Mouse (Mus musculus) CH12.LX (cell line): ENCODE measurements around the gene Eef1akmt1. TPM values are rescaled to one million over a fixed set of nuclear protein-coding genes. Genes with fewer than 3 reads are reported as not detected.
A peak's percentile ranks its signal among the peaks of the same experiment; 100 is the strongest.

ENCODE experiments used
- DNase-seq: peaks from one replicate; pipeline ENCODE4 v3.0.0-alpha.2; 2013; ENCODE audit errors: extremely low read depth
- H3K27ac ChIP-seq: 2 replicates; pipeline ENCODE4 v1.5.1; 2012; ENCODE audit warnings: low read depth, mild to moderate bottlenecking, control low read depth, moderate library complexity; ENCODE audit not compliant: insufficient read depth
- H3K27me3 ChIP-seq: replicated peaks from 2 replicates; pipeline ENCODE3; 2012; ENCODE audit warnings: inconsistent platforms
- H3K36me3 ChIP-seq, 2 experiments: replicated peaks in 1 of 2; 2 replicates each; pipeline versions ENCODE3 to v1.6.1; 2012; ENCODE audit warnings: inconsistent platforms in 1 of 2, low read length in 1 of 2, mild to moderate bottlenecking in 1 of 2, mixed read lengths in 1 of 2, moderate library complexity in 1 of 2; ENCODE audit not compliant: control insufficient read depth in 1 of 2, insufficient read depth in 1 of 2
- H3K4me1 ChIP-seq, 2 experiments: 2 replicates each; pipeline ENCODE4 v1.6.1; 2012; ENCODE audit warnings: inconsistent platforms in 1 of 2, moderate library complexity in 1 of 2; ENCODE audit not compliant: insufficient read depth in 2 of 2, control insufficient read depth in 1 of 2
- H3K4me2 ChIP-seq: 2 replicates; pipeline ENCODE4 v1.6.1; 2012; ENCODE audit warnings: low read depth, mild to moderate bottlenecking, control low read depth; ENCODE audit not compliant: poor library complexity, insufficient read depth, severe bottlenecking
- H3K4me3 ChIP-seq, 3 experiments: fragments of 150-350 bp in 1 of 3; sonication (generic) in 1 of 3; replicated peaks in 1 of 3; 2 replicates each; pipeline versions ENCODE3 to v1.5.1; 2011 to 2012; ENCODE audit warnings: low read depth in 2 of 3, low read length in 2 of 3, mild to moderate bottlenecking in 2 of 3, moderate library complexity in 2 of 3, control low read depth in 1 of 3, improper control_type of control experiment in 1 of 3, inconsistent platforms in 1 of 3, mixed read lengths in 1 of 3; ENCODE audit not compliant: poor library complexity in 1 of 3
- H3K79me2 ChIP-seq: replicated peaks from 2 replicates; pipeline ENCODE4 v1.6.1; 2012; ENCODE audit warnings: mild to moderate bottlenecking, moderate library complexity; ENCODE audit not compliant: control insufficient read depth, poor library complexity, insufficient read depth, severe bottlenecking; ENCODE audit errors: extremely low read depth
- H3K9ac ChIP-seq: 2 replicates; pipeline ENCODE4 v1.6.1; 2012; ENCODE audit warnings: low read depth, mild to moderate bottlenecking, control low read depth, moderate library complexity; ENCODE audit not compliant: insufficient read depth
- H3K9me3 ChIP-seq: replicated peaks from 2 replicates; pipeline ENCODE3; 2012; ENCODE audit warnings: low read length, inconsistent platforms, mixed read lengths
- BHLHE40 ChIP-seq: IDR thresholded peaks from 2 replicates; pipeline ENCODE4 v1.6.1; 2011; ENCODE audit warnings: mild to moderate bottlenecking, low read depth, low read length, improper control_type of control experiment
- CHD2 ChIP-seq: IDR thresholded peaks from 2 replicates; pipeline ENCODE4 v1.6.1; 2011; ENCODE audit warnings: low read length, improper control_type of control experiment
- ETS1 ChIP-seq: conservative IDR thresholded peaks from 2 replicates; pipeline ENCODE4 v1.6.1; 2012; ENCODE audit warnings: low read depth, mild to moderate bottlenecking, inconsistent platforms, low read length, improper control_type of control experiment, moderate library complexity
- GABPA ChIP-seq: IDR thresholded peaks from 2 replicates; pipeline ENCODE4 v1.6.1; 2012; ENCODE audit warnings: low read depth, low read length, improper control_type of control experiment, inconsistent platforms; ENCODE audit not compliant: insufficient replicate concordance
- HCFC1 ChIP-seq: IDR thresholded peaks from 2 replicates; pipeline ENCODE4 v1.6.1; 2012; ENCODE audit warnings: low read depth, mild to moderate bottlenecking, inconsistent platforms, low read length, improper control_type of control experiment
- IRF4 ChIP-seq: IDR thresholded peaks from 2 replicates; pipeline ENCODE4 v1.6.1; 2014; ENCODE audit warnings: low read depth, mild to moderate bottlenecking, inconsistent platforms, low read length, improper control_type of control experiment
- JUN ChIP-seq: IDR thresholded peaks from 2 replicates; pipeline ENCODE4 v1.6.1; 2011; ENCODE audit warnings: low read depth, mild to moderate bottlenecking, low read length, improper control_type of control experiment, moderate library complexity; ENCODE audit not compliant: insufficient read depth
- MXI1 ChIP-seq: IDR thresholded peaks from 2 replicates; pipeline ENCODE4 v1.6.1; 2011; ENCODE audit warnings: mild to moderate bottlenecking, low read depth, low read length, improper control_type of control experiment
- MYC ChIP-seq: IDR thresholded peaks from 2 replicates; pipeline ENCODE4 v1.6.1; 2011; ENCODE audit warnings: low read depth, mild to moderate bottlenecking, improper control_type of control experiment, low read length
- NRF1 ChIP-seq: IDR thresholded peaks from 2 replicates; pipeline ENCODE4 v1.6.1; 2014; ENCODE audit warnings: low read depth, mild to moderate bottlenecking, inconsistent platforms, low read length, improper control_type of control experiment, moderate library complexity
- PAX5 ChIP-seq: IDR thresholded peaks from 2 replicates; pipeline ENCODE4 v1.6.1; 2012; ENCODE audit warnings: low read length, inconsistent platforms, mixed read lengths
- RAD21 ChIP-seq: IDR thresholded peaks from 2 replicates; pipeline ENCODE4 v1.6.1; 2011; ENCODE audit warnings: low read depth, mild to moderate bottlenecking, low read length, improper control_type of control experiment, moderate library complexity
- SIN3A ChIP-seq: IDR thresholded peaks from 2 replicates; pipeline ENCODE4 v1.6.1; 2012; ENCODE audit warnings: low read length, improper control_type of control experiment, inconsistent platforms
- USF2 ChIP-seq: conservative IDR thresholded peaks from 2 replicates; pipeline ENCODE4 v1.6.1; 2011; ENCODE audit warnings: low read depth, low read length, improper control_type of control experiment
- ZMIZ1 ChIP-seq: IDR thresholded peaks from 2 replicates; pipeline ENCODE4 v1.6.1; 2012; ENCODE audit warnings: low read depth, mild to moderate bottlenecking, inconsistent platforms, low read length, improper control_type of control experiment
- dilution Hi-C: fragments of 300-500 bp; cut with MboI; formaldehyde crosslinking; loops from 2 replicates; pipeline ENCODE4 v1.14.3; 2020; ENCODE audit warnings: low sequenced_read_pairs; ENCODE audit not compliant: extremely low pct_unique_long_range_greater_than_20kb, extremely low pct_ligation_motif_present
- in situ Hi-C: fragments of 300-500 bp; cut with MboI; formaldehyde crosslinking; loops from 3 replicates; pipeline ENCODE4 v1.14.3; 2019; ENCODE audit warnings: low sequenced_read_pairs, low pct_ligation_motif_present, low pct_unique_long_range_greater_than_20kb, mixed read lengths
- polyA plus RNA-seq: library from polyadenylated mRNA; unstranded; fragments of >175 nt; gene quantifications from 2 replicates; pipeline ENCODE4 v1.2.1, GENCODE M21; 2012; ENCODE audit warnings: low read depth; ENCODE audit not compliant: insufficient read length
- total RNA-seq, 2 experiments: library from RNA; depleted of rRNA; stranded (reverse); fragments of 300-350 nt in 1 of 2; fragments of >200 nt in 1 of 2; gene quantifications; 2 replicates each; pipeline ENCODE4 v1.2.3; 2012 to 2014

Eef1akmt1 gene
- total and polyA plus RNA-seq, 3 experiments = 52.2 to 105 (median 74.5) TPM

DNA sequence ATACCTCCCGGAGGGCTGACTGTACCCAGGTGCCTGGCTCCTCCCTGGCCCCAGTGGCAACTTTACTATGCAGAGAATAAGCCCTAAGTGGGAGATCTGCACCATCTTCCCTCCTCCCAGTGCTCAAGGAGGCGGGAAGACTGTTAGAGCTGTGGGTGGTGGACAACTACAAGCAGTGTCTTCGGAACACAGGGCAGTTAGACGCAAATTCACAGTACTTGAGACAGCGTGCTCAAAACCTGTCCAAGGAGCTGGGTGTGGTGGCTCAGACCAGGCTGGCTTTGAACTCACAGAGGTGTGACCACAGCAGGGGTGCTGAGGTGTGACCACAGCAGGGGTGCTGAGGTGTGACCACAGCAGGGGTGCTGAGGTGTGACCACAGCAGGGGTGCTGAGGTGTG, 17.0 kb downstream of the Eef1akmt1 start:
- Histone ChIP-seq H3K9ac (no peak overlapping the region), H3K79me2 (no peaks in the 10 kb centered on the region), H3K4me2 (no peak overlapping the region), H3K4me1 (peaks cover 5 to 9% of the 10 kb centered on the region in 2 experiments), H3K27ac (no peak overlapping the region), H3K36me3 (peaks cover 17 to 66% of the 10 kb centered on the region in 2 experiments), H3K27me3 (no peaks in the 10 kb centered on the region), H3K9me3 (no peaks in the 10 kb centered on the region), H3K4me3 (no peak overlapping the region)
- DNase-seq = no peak
- in situ Hi-C loops (no loop called here), dilution Hi-C loops (no loop called here)
- TF ChIP-seq IRF4 = no peak
- 0 out of 2 replicates have a peak, but pooled peaks have one; percentile 14 for TF ChIP-seq BHLHE40
- TF ChIP-seq RAD21 = no peak
- no peak for TF ChIP-seq MXI1
- TF ChIP-seq SIN3A = no peak
- TF ChIP-seq JUN = no peak
- TF ChIP-seq PAX5 = no peak

DNA sequence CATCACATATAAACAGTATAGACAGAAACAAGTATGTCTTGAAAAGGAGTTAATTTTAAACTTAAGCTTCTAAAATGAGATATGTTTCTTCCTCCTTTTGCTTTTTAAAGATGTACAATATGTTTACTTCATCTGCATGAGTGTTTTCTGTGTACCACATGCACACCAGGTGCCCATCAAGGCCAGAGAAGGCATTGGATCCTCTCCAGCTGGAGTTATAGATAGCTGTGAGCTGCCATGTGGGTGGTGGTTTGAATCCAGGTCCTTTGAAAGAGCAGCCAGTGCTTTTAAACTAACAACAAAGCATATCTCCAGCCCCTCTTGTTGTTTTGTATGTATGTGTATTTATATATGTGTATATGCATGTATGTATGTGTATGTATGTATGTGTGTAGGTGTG, 18.5 kb downstream of the Eef1akmt1 start:
- peaks cover 5 to 9% of the 10 kb centered on the region in 2 experiments for H3K4me1 ChIP-seq
- H3K36me3 ChIP-seq = peaks cover 25 to 73% of the 10 kb centered on the region in 2 experiments
- TF ChIP-seq MYC (no peak), NRF1 (no peak), USF2 (no peak), GABPA (no peak), ZMIZ1 (no peak), RAD21 (no peak), HCFC1 (no peak), ETS1 (no peak), CHD2 (no peak), BHLHE40 (no peak)
- H3K4me3 ChIP-seq = no peak overlapping the region
- no peak overlapping the region for H3K9ac ChIP-seq
- H3K79me2 ChIP-seq = no peaks in the 10 kb centered on the region
- H3K27me3 ChIP-seq = no peaks in the 10 kb centered on the region
- H3K4me2 ChIP-seq = no peak overlapping the region
- no peak overlapping the region for H3K27ac ChIP-seq
- in situ Hi-C loops = no loop called here
- no peak for DNase-seq
- no peaks in the 10 kb centered on the region for H3K9me3 ChIP-seq
- dilution Hi-C loops = no loop called here
